Mouse (Mus musculus) brain, embryonic 14.5 days (tissue): ENCODE measurements around the gene Zfp618.

Experiments used
- CTCF ChIP-seq: fragments of 200-500 bp; IDR thresholded peaks from 2 replicates; pipeline ENCODE4 v1.5.1; 2012; ENCODE audit warnings: inconsistent platforms, mild to moderate bottlenecking, moderate library complexity, borderline replicate concordance; ENCODE audit not compliant: insufficient read depth, insufficient read length; ENCODE audit errors: extremely low read depth
- POLR2A ChIP-seq: fragments of 200-500 bp; IDR thresholded peaks from 2 replicates; pipeline ENCODE4 v1.6.1; 2012; ENCODE audit warnings: mild to moderate bottlenecking, inconsistent platforms, borderline replicate concordance; ENCODE audit not compliant: poor library complexity, insufficient read depth, insufficient read length, severe bottlenecking; ENCODE audit errors: extremely low read depth

DNA sequence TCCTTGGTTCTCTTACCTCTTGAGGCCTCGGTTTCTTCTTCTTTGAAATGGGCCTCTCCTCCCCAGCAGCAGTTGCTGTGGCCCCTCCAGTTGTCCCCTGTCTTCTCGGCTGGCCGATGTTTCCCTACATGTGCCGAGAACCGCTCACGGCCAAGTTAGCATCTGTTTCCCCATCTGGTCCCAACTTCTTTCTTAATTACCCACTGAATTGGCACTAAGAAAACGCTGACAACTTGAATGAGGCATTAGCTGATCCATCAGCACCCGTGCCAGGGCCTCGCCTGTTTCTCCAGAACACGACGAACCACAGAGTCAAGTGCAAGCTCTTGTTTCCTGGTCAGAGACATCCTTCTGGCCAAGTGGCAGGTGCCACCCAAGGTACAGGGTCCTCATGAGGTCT lies 26.0 kb downstream of the Zfp618 start:
- TF ChIP-seq CTCF (no peak), POLR2A (no peak)
